Mouse (Mus musculus) small intestine, adult 2 months (tissue): ENCODE data around the gene 4931428L18Rik.

Experiments used
- CTCF ChIP-seq: fragments of 200-500 bp; IDR thresholded peaks from 2 replicates; pipeline ENCODE4 v1.5.1; 2012; ENCODE audit warnings: low read depth, mild to moderate bottlenecking, control low read depth, inconsistent platforms, low read length, moderate library complexity, mixed read lengths; ENCODE audit not compliant: insufficient replicate concordance, insufficient read length; ENCODE audit errors: extremely low read depth
- POLR2A ChIP-seq: fragments of 200-500 bp; IDR thresholded peaks from 2 replicates; pipeline ENCODE4 v1.6.1; 2012; ENCODE audit warnings: low read depth, mild to moderate bottlenecking, control low read depth, inconsistent platforms, low read length, moderate library complexity

DNA sequence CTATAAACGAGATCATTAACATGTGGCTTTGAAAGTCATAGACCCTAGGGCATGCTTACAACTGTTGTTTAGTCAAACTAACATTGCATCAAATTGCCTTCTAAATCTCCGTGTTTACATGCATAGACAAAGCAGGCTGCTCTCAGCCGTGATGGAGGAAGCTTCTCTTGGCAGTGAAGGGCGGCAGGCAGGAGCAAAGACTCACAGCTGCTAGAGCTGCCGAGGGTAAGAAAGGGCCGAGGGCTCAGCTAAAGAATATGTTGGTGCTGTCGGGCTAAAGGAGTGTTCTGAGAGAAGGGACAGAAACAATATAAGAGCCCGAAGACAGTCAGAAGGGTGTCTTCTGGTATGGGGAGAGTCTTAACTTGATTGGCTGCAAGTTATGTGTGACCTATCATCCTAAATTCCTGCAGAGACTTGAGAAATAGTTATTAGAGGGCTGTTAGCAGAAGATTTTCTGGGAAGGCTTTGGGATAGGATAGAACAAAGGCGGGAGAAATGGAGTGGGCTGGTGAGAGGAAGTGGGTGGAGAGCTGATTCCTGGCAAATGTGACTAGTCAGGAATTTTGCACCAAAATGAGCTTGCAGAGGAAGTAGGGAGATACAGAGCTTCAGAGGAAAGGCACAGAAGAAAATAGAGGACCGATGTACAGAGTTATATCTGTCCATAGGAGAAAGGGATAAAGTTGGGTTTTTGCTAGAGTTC, 37.9 kb upstream of the 4931428L18Rik start:
- no peak for TF ChIP-seq CTCF
- TF ChIP-seq POLR2A, result no peak
